Mouse (Mus musculus): ENCODE data around the gene Akap8l. TPM values are rescaled to one million over a fixed set of nuclear protein-coding genes. Genes with fewer than 3 reads are reported as not detected.

Gene Akap8l
- total RNA-seq, 1 experiment from 2014 or later = 157 TPM

- no peak for ATAC-seq (replicated peaks; ENCODE audit: insufficient number of reproducible peaks, low FRiP score, low TSS enrichment, poor library complexity, severe bottlenecking)
These were observed 9.5 kb upstream of the Akap8l start for GRCm38 (mm10) chr17:32359928-32360327.

DNA sequence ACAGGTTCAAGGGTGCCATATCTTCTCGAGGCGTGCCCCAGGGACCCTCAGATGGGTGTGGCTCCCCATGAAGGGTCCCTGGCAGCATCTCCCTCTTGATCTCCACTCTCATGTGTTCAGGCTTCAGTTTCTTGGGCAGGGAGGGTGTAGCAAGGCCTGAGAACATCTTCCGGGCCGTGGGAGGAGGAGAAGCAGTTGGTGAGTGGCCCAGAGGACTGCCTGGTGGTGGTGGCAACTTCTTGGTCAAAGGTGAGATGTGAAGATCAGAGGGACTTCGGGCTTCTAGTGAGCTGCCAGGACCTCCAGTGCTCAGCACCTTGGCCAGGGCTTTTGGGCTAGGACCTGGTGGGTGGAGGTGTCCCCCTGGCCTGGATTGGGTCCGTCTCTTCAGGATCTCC is 8.5 kb upstream of the Akap8l start:
- no peak for ATAC-seq (replicated peaks; ENCODE audit: insufficient number of reproducible peaks, low FRiP score, low TSS enrichment, poor library complexity, severe bottlenecking)

- no peak for ATAC-seq (replicated peaks; ENCODE audit: insufficient number of reproducible peaks, low FRiP score, low TSS enrichment, poor library complexity, severe bottlenecking)
These were observed 8.0 kb upstream of the Akap8l start for GRCm38 (mm10) chr17:32358192-32358942.

- no peak for ATAC-seq (replicated peaks; ENCODE audit: insufficient number of reproducible peaks, low FRiP score, low TSS enrichment, poor library complexity, severe bottlenecking)
These were observed 6.7 kb upstream of the Akap8l start for GRCm38 (mm10) chr17:32356766-32357760.

DNA sequence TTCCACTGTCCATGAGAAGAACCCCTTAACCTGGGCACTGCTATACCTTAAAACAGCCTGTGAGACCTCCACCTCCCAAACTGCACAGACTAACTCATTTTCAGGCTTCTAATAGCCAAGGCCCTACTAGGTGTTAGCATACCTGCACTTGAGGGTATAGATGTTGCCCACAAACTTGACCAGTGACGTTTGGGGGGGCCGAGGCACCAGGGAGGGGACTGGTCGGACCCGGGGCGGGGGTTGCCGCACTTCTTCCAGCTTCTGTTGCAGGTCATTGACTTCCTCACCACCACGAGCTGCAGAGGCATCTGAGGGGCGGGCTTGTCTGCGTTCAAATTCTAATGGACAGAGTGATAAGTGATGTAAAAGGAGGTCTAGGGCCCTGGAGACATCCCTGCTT is 5.9 kb upstream of the Akap8l start:
- ATAC-seq (replicated peaks; ENCODE audit: insufficient number of reproducible peaks, low FRiP score, low TSS enrichment, poor library complexity, severe bottlenecking) = no peak

- no peak for ATAC-seq (replicated peaks; ENCODE audit: insufficient number of reproducible peaks, low FRiP score, low TSS enrichment, poor library complexity, severe bottlenecking)
These were observed 4.6 kb upstream of the Akap8l start for GRCm38 (mm10) chr17:32355031-32355430.

DNA sequence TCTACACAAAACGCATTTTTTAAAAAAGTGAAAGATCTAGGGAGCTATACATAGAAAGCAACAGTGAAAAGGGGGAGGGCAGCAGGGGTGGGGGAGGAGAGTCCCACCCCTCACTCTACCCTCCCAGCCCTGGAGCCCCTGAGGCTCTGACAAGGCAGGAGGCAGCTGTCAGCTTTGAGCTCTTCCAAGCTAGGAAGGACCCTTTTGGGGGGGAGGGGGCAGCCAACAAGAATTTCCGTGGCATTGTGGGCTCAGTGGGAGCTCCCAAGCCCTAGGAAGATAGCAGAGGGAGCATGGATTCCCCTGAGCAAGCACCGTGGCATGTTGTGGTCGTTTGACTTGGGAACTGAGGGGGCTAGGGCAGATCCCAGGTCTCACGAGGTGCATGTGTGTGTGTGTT is 3.8 kb upstream of the Akap8l start:
- ATAC-seq (replicated peaks; ENCODE audit: insufficient number of reproducible peaks, low FRiP score, low TSS enrichment, poor library complexity, severe bottlenecking) = no peak

DNA sequence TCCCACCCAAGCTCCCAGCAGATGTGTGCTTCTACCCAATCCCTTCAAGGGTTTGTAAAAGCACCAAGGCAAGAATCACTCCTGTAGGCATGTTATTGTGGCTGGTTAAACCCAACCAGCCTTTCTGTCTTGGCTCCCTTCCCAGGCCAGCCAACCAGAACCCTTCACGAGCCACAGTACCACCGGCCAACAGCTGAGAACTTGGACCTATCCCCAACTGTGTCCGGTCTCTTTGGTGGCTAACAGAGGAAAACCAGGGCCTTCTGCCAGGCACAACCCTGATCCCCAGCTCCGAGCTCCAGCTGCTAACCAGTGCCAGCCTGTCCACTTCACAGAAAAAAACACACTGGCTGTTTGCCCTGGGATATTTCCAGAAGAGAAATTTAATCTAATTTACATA is 3.3 kb upstream of the Akap8l start:
- no peak for ATAC-seq (replicated peaks; ENCODE audit: insufficient number of reproducible peaks, low FRiP score, low TSS enrichment, poor library complexity, severe bottlenecking)

- ATAC-seq (replicated peaks; ENCODE audit: insufficient number of reproducible peaks, low FRiP score, low TSS enrichment, poor library complexity, severe bottlenecking) = no peak
These were observed 1.3 kb upstream of the Akap8l start for GRCm38 (mm10) chr17:32351726-32352125.

- no peak for ATAC-seq (replicated peaks; ENCODE audit: insufficient number of reproducible peaks, low FRiP score, low TSS enrichment, poor library complexity, severe bottlenecking)
These were observed 862 bp upstream of the Akap8l start for GRCm38 (mm10) chr17:32351269-32351668.

DNA sequence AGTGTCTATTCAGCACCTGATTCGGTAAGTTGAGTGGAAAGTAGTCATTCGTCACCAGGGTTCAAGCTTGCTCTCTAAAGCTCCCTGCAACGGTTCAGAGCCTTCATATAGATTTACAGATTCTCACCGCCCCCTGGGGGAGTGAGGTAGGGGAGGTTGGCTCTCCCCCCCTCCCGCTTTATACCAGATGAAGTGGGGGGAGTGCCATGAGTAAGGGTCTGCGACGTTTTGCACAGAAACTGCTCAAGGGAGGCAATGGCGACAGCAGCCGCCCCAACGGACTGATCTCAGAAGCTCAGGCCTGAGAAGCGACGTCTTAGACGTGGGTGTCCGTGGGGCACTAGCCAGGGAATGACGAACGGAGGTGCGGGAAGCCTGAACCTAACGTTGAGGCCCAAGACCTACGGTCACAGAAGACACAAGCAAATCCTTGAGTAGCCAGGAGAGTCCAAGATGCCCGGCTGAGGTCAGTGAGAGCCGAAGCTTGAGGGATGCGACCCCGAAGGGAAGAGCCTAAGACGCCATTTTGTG is 491 bp downstream of the Akap8l start:
- ATAC-seq (replicated peaks; ENCODE audit: insufficient number of reproducible peaks, low FRiP score, low TSS enrichment, poor library complexity, severe bottlenecking) = no peak

DNA sequence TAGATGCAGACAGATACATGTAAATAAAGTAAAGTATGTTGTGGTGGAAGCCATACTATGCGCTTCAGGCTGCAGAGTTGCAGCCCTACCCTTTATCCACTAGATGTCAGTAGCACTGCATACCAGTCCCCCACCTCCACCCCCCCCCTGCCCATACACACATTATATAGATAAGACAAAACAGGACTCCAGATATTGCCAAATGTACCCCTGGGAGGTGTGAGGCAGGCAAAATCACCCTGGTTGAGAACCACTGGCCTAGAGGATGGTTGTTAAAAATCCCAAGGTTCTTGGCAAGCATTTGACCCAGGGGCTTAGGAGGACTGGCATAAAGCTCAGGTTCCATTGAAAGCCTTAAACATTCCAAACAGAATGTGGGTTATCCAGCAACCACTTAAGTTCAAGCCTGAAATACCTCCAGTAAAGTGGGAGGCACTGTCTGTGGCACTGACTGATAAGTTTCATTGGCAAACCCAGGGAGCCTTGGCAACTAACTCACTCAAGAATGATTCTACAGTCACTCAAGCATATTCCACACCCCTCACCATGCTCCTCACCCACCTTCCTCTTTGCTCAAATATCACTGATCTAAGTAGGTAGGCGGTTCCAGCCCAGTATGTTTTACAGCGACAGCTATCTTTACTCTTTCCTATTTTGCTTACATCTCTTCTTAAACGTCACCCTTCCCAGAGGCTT is 1.2 kb downstream of the Akap8l start:
- ATAC-seq (replicated peaks; ENCODE audit: insufficient number of reproducible peaks, low FRiP score, low TSS enrichment, poor library complexity, severe bottlenecking) = peak; percentile 40; the same call in 1 of the 2 replicates

GRCm38 (mm10) chr17:32348406-32348805 is 2.0 kb downstream of the Akap8l start:
- no peak for ATAC-seq (replicated peaks; ENCODE audit: insufficient number of reproducible peaks, low FRiP score, low TSS enrichment, poor library complexity, severe bottlenecking)

DNA sequence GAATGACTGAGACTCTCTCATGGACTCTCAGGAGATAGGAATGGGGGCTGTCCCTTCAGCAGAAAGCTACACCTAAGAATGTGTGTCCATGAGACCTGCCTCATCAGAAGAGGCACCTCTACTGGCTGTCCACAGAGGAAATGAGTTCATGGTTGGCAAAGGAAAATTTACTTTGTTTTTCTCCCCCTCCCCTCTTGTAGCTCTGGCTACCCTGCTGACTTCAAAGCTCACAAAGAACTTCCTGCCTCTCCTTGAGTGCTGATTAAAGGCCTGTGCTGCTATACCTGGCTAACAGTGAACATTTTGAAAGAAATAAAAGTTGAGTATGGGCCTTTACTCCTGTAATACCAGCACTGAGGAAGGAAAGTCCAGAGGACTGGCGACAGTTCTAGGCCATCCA is 9.3 kb downstream of the Akap8l start:
- ATAC-seq (replicated peaks; ENCODE audit: insufficient number of reproducible peaks, low FRiP score, low TSS enrichment, poor library complexity, severe bottlenecking) = no peak

GRCm38 (mm10) chr17:32340110-32340509 is 10.3 kb downstream of the Akap8l start:
- no peak for ATAC-seq (replicated peaks; ENCODE audit: insufficient number of reproducible peaks, low FRiP score, low TSS enrichment, poor library complexity, severe bottlenecking)

GRCm38 (mm10) chr17:32335869-32336268 is 14.5 kb downstream of the Akap8l start:
- no peak for ATAC-seq (replicated peaks; ENCODE audit: insufficient number of reproducible peaks, low FRiP score, low TSS enrichment, poor library complexity, severe bottlenecking)

GRCm38 (mm10) chr17:32334921-32335320 is 15.5 kb downstream of the Akap8l start:
- no peak for ATAC-seq (replicated peaks; ENCODE audit: insufficient number of reproducible peaks, low FRiP score, low TSS enrichment, poor library complexity, severe bottlenecking)

DNA sequence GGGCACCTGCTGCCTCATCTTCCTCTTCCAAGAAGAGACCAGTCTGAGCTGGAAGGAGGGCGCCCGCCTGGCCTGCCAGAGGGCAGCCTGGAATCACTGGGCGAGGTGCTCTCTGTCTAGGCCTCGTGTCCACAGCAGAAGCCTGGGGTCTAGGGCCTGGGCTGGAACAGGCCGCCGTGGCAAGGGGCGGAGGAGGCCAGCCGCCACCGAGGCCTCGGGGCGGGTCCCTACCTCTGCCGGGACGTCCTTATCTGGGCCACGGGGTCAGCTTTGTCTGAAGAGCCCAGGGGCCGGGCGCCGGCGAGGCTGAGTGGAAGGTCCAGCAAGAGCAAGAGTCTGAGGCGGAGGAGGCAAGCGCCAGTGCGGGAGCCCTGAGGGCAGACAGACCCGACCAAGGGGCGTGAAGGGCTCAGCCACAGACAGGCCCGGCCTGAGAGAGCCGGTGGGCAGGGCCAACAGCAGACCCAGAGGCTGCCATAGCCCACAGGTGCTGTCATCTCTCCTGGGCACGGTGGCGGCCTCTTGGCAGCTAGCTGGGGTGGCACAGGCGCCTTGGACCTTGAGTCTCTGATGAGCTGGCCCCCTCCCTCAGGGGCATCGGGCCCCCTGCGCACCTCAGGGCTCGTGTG is 16.6 kb downstream of the Akap8l start:
- no peak for ATAC-seq (replicated peaks; ENCODE audit: insufficient number of reproducible peaks, low FRiP score, low TSS enrichment, poor library complexity, severe bottlenecking)

DNA sequence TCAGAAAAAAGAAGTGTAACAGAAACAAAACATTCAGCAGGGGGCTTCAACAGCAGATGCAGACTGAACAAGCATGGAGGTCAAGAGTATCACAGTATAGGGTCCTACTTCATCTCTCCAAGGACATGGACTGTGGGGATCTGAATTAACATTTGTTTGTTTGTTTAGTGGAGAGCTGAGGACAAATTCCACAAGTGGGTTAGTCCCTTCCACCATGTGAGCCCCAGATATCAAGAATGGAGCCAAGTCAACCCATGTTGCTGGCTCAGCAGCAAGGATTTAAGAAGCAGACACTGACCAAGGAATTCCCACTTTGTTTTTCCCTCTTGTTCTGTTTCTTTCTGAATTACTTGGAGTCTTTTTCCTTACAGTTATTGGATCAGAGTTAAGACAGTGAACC is 22.9 kb downstream of the Akap8l start:
- ATAC-seq (replicated peaks; ENCODE audit: insufficient number of reproducible peaks, low FRiP score, low TSS enrichment, poor library complexity, severe bottlenecking) = no peak
